Mouse (Mus musculus) T-cell, adult 2 months (primary cell): ENCODE results near the gene Hnrnpu.
"Not testable (repeated sequence)": the region's sequence is repeated elsewhere in the genome, so short reads cannot be mapped to it uniquely, and the experiment has no call there.

Experiments
- DNase-seq: peaks from one replicate; pipeline ENCODE4 v3.0.0; 2022; ENCODE audit warnings: low spot score

Gene Hnrnpu

DNA sequence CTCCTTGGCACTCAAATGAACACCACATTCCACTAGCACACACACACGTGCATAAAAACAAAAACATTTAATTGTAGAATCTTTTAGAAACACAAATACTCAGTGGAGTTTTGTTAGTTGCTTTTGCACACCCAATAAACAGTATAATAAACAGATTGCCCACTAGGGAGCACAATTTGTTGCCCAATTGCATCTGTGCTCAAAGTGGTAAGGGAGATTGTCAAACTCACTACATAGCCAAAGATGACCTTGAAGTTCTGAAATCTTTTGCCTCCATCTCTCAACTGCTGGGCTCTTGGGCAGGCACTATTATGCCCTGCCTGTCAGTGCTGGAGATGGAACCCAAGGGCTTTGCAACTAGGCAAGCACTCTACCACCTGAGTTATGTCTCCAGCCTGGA lies 27.5 kb downstream of the Hnrnpu start:
- no peak for DNase-seq

- no peak for DNase-seq
Measured at GRCm38 (mm10) chr1:178309487-178309886, 28.1 kb downstream of the Hnrnpu start.

- peak; percentile 67 for DNase-seq
Measured at GRCm38 (mm10) chr1:178303425-178303824, 34.2 kb downstream of the Hnrnpu start.

GRCm38 (mm10) chr1:178301261-178301660 lies 36.3 kb downstream of the Hnrnpu start:
- not testable (repeated sequence) for DNase-seq

DNA sequence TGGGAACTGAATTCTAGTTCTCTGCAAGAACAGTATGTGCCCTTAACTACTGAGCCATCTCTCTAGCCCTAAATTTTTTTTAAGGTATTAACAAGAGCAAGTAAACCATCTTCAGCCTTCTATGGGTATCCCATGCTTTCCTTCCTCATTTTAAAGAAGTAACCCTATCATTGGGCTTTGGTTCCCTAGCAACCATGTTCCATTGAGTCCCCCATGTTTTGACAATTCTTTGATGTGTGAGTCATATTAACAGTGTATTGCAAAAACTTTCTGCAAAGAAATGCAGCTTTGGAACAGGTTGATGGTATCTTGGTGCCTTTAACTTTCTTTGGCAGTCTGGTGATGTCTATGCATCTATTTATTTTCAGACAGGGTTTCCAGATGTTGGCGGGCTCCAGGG lies 43.5 kb downstream of the Hnrnpu start:
- DNase-seq: no peak

DNA sequence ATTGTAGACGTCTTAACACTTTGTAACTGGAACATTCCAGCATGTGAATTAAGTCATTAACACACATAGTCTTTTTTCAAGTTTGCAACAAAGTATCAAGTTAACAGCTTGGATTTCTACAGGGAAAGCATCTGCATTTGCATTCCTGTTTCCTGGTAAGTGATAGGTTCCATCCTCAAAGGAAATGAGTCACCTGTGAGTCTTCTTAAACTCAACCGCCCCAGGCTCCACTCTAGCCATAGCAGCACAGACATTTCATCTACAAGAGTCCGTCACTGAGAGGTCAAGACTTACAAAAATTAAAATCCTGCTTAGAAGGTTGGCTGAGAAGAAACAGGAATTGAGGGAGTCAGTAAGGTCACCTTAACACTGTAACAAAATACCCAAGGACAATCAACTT lies 45.9 kb downstream of the Hnrnpu start:
- DNase-seq: no peak

- no peak for DNase-seq
Measured at GRCm38 (mm10) chr1:178287601-178288176, 49.9 kb downstream of the Hnrnpu start.

- no peak for DNase-seq
Measured at GRCm38 (mm10) chr1:178283946-178284720, 53.5 kb downstream of the Hnrnpu start.

GRCm38 (mm10) chr1:178283314-178283713 lies 54.3 kb downstream of the Hnrnpu start:
- DNase-seq: not testable (repeated sequence)

DNA sequence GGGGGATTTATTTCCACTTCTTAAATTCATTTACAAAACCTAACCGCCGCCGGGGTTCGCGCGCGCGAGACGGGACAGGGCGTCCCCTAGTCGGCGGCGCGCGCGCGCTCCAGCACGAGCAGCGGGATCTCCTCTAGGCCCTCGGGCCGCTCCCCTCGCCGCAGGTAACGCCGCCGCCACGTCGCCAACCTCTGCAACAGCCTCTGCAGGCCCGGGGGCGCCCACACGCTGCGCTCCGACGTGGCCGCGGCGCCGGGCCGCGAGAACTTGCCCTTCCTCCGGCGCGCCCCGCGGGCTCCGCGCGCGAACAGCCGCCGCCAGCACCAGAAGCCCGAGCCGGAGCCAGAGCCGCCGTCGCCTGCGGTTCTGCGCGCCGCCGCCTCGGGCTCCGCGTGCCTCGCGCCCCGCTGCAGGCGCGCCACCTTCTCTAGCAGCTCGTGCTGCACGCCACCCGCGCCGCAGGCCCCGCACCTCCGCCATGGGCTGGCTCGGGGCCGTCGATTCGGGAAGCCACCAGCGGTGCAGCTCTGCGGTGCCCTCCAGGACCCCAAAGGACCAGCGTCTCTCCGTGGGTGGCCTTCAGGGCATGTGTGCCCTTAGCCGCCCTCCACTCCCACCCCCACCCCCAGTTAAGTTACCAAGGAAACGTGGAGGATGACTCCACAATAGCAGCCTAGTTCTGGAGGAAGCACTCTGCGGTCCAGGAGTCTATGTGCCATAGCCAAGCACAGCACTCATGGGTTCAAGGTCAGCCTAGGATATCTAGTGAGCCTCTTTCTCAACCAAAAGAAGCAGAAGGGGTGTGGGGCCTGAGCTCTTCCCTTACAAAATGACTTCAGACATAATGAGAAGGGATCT lies 61.3 kb downstream of the Hnrnpu start:
- DNase-seq: peak; percentile 8

GRCm38 (mm10) chr1:178275738-178276053 lies 61.9 kb downstream of the Hnrnpu start:
- DNase-seq: no peak

- no peak for DNase-seq
Measured at GRCm38 (mm10) chr1:178275174-178275730, 62.3 kb downstream of the Hnrnpu start.
